Mouse (Mus musculus): Measurements from ENCODE around the gene Vmn2r22.
"Not testable (repeated sequence)": the region's sequence is repeated elsewhere in the genome, so short reads cannot be mapped to it uniquely, and the experiment has no call there.

DNA sequence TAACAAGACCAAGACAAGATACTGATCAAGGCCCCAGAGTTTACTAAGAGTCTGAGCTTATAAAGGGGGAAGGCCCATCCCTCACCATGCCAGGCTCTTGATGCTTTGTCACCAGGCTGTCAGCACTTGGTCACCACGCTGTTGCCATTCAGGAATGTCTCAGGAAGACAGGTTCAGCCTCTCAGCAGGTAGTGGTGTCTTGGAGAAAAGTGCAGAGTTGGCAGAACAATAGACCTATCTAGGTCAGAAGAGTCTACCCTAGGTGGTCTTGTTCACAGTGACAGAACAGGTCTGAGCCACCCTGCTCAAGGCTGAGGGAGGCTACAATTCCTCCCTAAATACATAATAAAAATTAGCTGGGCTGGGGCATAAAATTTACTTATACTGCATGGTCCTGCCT is 46.1 kb upstream of the Vmn2r22 start:
- TF ChIP-seq CTCF, EP300 (IDR thresholded peaks at IDR 0.05; ENCODE audit: low read depth): not testable (repeated sequence)

Data from heart, postnatal 0 days (tissue).